Mouse (Mus musculus) c-Kit-positive CD71-positive TER-119-positive erythroid progenitor cells, embryonic 14.5 days (primary cell): ENCODE data around the gene Slc24a2.
A peak's percentile ranks its signal among the peaks of the same experiment; 100 is the strongest.

Source experiments
- DNase-seq: peaks from one replicate; pipeline ENCODE4 v3.0.0-alpha.2; 2013; ENCODE audit warnings: low spot score

Slc24a2 gene

GRCm38 (mm10) chr4:87041412-87041997 lies 188.8 kb downstream of the Slc24a2 start:
- DNase-seq = no peak

DNA sequence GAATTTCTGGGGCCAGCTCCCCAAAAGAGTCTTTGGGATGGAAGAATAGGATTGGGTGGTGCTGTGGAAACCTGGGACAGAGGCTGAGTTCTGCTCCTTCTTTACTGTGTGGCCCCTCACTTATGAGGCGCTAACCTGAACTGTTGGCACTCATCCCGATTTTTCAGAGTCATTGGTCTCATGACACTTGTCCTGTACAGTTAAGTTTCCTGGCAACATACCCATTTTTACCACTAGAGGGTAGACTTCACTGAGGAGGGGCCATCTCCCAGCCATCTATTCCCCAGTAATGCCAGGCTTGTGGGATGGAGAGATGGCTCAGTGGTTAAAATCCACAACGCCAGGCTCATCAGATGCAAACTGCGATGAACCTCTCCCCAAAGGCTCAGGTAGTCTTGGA lies 192.7 kb downstream of the Slc24a2 start:
- DNase-seq = no peak

DNA sequence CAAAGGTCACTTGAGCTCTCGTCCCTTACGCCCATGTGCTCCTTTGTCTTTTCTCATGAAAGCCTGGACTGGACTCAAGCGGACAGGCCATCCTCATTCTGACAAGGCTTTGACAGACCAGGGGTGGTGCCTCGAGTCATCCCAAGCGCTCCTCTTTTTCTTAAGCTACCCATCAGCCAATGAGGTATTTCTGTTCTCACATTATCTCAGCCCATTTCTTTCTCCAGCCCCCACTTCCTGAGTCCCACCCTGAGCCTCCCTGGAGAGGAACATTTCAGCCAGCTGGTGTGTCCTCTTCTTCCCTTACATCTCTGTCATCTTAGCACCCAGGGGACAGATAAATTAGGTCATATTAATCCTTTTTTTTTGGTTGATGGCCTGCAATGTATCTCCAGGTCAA lies 193.8 kb downstream of the Slc24a2 start:
- DNase-seq = no peak

GRCm38 (mm10) chr4:87035701-87036100 lies 194.6 kb downstream of the Slc24a2 start:
- no peak for DNase-seq

GRCm38 (mm10) chr4:87032632-87033031 lies 197.6 kb downstream of the Slc24a2 start:
- DNase-seq = no peak

DNA sequence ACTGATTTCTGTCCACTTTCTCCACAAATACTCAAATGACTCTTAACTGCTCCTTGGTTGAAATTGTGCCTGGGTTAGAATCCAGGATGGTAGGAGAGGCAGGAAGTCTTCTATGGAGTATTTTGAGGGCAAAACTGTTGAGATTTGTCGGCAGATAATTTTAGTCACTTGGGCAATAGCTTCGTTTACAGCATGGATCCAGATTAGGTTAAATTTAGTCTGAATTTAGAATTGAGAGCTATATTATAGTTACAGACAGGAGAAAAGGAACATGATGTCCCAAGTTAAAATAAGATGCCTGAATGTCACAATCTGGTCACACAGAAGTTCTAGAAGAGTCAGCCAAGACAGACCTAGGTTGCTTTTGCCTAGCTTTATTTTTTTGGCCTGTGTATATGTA lies 199.2 kb downstream of the Slc24a2 start:
- no peak for DNase-seq

DNA sequence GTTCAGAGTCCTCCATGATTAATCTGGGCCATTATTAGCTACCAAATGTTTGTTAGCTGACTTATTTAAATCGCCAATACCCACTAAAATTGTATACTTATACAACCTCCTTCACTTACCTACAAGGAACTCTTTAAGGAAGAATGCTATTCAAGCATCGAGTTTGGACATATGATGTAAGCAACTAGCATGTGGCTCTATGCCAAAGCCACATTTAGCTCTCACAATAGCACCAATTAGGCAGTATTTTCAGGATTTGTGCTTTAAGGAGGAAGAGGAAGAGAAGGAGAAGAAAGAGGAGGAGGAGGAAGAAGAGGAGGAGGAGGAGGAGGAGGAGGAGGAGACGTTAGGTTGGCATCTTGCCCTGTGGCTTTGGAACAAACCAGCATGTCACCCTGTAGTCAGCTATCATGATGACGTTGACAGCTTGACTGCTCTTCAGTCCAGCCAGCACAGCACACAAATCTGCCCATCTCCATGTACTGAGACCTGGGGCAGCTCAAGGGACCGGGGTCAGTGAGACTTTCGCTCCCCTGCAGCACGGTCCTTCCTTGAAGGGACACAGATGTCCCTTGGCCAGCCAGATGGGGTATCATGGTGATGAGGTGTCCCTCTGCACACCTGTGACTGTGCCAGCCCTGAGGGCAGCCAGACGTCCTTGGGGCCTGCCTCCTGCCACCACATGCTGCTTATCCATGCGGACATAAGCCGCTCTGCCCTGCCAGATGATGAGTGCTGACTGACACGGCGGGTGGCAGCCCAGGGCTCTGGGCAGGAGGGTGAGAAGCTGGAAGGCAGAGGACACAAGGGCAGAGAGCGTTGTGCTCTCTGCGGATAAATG lies 203.7 kb downstream of the Slc24a2 start:
- DNase-seq = no peak

DNA sequence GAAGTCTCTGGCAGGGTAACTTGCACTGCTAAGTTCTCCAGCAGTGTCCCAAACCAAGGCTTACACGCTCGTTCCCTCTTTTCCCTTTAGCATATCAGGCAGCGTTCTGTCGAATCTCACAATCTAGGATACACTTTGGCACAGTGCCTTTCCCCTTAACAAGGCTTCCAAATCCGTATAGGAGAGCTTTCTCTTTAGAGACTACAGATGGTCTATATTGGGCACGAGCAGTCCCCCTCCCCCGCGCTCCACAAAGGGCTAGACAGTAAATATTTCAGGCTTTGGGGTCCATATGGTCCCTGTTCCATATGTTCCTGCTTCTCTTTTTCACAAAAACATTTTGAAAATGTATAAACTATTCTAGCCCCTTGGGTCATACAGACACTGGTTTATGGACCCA lies 205.7 kb downstream of the Slc24a2 start:
- no peak for DNase-seq

GRCm38 (mm10) chr4:87021542-87021941 lies 208.7 kb downstream of the Slc24a2 start:
- DNase-seq = no peak

DNA sequence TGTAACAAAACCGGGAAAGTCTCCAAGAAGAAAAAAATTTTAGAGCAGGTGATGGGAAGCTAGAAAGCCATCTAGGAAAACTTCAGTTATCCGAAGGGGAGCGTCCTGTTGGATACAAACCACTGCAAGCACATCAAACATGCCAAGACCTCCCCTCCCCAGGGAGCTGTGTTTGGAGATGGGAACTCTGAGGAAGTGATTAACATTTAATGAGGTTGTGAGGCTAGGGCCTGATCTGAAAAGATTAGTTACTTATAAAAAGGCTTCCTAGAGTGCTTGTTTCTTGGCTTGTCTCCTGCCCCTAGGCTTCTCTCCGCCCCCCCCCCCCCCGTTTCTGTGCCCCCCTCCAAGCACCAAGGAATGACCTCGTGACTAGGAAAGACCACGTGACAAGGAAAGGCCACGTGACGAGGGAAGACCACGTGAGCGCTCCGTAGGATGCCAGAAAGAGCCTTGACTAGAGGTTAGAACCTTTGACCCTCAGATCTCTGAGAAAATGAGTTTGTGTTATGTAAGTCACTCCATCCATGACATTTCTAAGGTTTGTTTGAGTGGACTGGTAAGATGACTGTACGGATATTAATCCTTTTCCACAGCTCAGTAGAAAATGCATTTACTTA lies 210.7 kb downstream of the Slc24a2 start:
- no peak for DNase-seq

DNA sequence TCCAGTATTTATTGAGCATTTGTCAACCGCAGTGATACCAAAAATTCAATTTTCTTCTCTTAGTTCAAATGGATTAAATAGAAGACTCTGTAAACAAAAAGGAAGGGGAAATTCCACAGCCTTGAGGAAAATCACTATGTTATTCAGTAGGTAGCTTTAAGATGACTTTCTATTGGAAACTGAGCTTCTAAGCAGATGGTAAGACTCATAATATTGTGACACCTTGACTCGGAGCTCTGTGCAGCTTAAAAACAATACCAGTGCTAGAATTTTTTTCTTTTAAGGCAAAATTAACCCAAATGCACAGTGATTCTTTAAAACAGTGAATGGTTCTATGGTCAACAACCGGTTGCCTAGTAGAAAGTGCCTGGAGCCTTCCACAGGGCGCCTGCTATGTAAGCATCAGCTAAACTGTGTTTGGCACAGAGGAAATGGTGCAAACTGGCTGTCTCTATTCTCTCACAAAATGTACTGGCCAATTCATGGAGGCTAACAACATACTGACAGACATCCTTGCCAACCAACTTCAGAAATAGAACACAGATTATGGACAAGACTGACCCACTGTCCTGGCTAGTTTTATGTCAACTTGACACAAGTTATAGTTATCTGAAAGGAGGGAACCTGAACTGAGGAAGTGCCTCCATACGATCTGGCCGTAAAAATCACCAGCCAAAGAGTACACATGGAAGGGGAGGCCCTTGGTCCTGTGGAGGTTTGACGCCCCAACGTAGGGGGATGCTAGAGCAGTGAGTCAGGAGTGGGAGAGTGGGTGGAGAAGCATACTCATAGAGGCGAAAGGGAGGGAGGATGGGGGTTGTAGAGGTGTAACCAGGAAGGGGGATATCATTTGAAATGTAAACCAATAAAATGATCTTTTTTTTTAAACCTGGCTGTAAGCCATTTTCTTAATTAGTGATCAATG lies 211.9 kb downstream of the Slc24a2 start:
- DNase-seq = no peak

GRCm38 (mm10) chr4:87017464-87017863 lies 212.8 kb downstream of the Slc24a2 start:
- DNase-seq = no peak

DNA sequence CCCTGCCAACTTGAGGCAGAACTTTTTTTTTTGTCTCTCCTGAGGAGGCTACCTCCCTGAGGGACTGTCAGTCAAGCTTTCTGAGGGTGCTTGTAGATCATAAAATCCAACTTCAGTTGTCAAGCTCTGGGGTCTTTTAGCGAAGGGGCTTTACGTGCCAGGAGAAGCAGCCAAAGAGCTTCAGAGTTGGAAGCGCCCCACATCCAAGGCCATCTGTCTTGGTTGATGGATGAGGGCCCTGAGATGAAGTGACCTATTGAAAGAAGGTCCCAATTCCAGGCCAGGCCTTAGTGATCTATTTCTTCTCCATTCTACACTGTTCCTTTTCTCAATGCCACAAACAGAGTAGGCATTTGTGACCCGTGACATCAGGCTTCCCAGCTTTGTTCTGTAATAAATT lies 214.5 kb downstream of the Slc24a2 start:
- no peak for DNase-seq

- no peak for DNase-seq
These were observed 216.3 kb downstream of the Slc24a2 start for GRCm38 (mm10) chr4:87013721-87014620.

DNA sequence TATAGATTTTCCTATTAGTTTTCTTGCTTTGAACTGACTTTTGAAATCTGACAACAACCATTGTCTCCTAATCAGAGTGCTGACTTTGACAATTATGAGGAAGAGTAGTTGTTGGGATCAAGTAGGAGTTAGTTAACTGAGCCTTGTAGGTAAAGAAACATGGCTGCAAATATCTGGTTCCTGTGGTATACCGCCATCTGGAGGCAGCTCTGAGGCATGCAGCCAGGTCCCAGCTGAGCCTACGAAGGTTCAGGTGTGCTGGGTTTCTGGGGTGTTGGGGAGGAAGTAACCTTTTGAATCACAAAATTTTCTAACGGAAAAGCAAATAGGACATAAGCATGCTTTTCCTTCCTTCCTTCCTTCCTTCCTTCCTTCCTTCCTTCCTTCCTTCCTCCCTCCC lies 237.8 kb downstream of the Slc24a2 start:
- DNase-seq = no peak

GRCm38 (mm10) chr4:86989301-86989700 lies 241.0 kb downstream of the Slc24a2 start:
- DNase-seq = no peak

GRCm38 (mm10) chr4:86987846-86988245 lies 242.4 kb downstream of the Slc24a2 start:
- no peak for DNase-seq

DNA sequence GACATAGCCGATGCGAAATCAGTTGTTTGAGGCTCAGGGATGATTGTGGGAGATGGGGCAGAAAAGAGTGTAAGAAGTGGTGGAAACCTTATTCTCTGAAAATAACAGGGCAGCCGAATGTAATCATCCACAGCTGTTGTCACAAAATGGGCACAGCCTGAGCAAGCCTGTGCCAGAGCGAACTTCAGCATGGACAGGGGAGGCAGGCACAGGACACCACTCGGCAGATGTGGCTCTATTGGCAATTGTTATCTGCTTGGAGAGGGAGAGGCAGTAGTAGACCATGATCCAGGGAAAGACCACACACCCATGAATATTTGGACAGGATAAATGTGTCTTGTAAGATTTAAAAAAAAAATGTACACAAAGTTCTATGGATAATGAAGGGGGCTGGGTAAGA lies 253.0 kb downstream of the Slc24a2 start:
- no peak for DNase-seq

DNA sequence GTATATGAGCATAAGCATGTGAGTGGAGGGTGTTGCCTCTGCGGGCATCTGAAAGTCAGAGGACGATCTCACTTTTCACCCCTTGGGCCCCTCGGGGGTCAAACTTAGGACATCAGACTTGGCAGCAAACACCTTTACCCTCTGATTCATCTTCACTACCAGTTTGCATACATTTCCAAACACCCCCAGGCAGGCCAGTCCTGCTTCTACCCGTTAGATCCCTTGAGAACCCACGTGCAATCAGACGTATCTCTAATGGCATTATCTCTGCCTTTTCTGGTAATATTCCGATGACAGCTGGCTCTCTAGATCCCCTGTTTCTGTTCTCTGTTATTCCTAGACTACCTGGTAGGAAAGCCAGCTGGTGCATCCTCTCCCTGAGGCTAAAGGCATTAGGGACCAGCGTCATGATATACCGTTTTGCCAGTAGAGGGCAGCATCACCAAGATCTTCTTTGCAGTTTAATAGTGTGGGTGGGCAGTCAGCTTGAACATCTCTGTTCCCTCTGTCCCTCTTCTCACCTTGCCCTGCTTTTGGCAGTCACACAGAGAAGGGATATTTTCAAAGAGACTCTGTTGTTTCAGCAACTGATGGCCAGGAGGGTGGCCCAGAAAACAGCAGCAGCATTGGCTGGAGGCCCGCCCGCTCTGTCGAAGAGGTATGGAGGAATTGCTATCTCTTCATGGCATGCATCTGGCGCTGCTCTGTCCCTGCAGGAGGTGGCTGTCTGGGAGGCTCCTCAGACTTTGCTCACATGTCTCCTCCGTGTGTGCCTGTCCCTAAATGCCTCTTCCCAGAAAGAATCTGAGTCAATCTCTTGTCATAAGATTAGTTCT lies 272.5 kb downstream of the Slc24a2 start:
- DNase-seq = peak; percentile 17

DNA sequence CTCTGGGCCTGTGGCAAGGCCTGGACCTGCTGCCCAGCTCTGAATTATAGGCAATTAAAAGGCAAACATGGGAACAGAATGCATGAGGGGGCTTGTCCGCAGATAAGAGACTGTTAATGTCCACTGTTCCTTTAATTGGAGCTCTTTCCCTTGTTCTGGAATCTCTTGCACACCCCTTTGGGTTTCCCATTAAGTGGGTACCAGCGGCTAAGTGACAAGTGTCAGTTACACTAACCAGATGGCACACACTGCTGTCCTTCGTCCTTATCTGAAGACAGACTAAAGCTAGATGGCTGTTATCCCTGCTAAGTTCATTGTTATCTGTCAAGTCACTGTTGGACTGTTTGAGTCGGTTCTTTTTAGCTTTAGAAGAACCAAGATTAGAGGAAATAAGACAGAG lies 274.8 kb downstream of the Slc24a2 start:
- no peak for DNase-seq
